Mouse (Mus musculus) heart, postnatal 14 days (tissue): ENCODE measurements around the gene Olfr1392. TPM values are rescaled to one million over a fixed set of nuclear protein-coding genes. Genes with fewer than 3 reads are reported as not detected.
"Not testable (repeated sequence)": the region's sequence is repeated elsewhere in the genome, so short reads cannot be mapped to it uniquely, and the experiment has no call there.

ENCODE experiments used
- DNase-seq, 2 experiments: peaks; one replicate each; pipeline ENCODE4 v3.0.0; 2021 to 2022
- intact Hi-C: fragments of 180-260 bp; cut with DNase I; formaldehyde crosslinking; loops from one replicate; pipeline ENCODE4 v1.15.1; 2025
- total RNA-seq, 2 experiments: library from RNA; stranded (reverse); gene quantifications; 2 replicates each; pipeline ENCODE4 v1.2.3; 2021

Gene Olfr1392
- total RNA-seq, 2 experiments from 2014 or later = not detected

DNA sequence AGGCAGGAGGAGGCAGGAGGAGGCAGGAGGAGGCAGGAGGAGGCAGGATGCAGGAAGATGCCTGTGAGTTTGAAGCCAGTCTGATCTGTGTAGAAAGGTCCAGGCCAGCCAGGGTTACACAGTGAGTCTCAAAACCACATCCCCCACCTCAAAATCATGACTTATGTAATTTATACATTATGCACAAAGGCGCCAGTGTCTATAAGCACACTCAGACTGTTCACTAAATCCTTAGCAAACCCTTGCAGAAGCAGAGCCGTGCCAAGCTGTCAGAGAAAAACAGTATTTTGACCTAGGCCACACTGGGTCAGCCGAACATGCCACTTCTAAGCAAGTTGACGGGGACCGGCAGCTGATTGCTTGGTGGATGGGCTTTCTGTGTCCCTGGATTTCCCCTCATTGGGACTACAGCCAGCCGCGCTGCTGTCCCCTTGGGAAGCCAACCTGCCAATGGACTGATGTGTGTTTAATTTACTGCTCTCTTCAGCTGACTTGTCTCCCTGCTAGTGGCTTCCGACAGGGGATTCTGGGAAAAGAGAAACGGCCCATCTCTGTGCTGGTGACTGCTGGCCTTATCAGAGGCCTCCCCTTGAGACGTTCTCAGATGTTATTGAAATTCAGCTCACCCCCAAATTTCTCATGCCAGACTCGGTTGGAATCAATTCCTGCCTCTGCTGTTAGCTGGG, 11.1 kb upstream of the Olfr1392 start:
- no peak for DNase-seq
- intact Hi-C loops = loop anchor here (5.0 kb wide), 1 partner anchor 402 kb away; the partner anchor contains the start of gene Irgm1

DNA sequence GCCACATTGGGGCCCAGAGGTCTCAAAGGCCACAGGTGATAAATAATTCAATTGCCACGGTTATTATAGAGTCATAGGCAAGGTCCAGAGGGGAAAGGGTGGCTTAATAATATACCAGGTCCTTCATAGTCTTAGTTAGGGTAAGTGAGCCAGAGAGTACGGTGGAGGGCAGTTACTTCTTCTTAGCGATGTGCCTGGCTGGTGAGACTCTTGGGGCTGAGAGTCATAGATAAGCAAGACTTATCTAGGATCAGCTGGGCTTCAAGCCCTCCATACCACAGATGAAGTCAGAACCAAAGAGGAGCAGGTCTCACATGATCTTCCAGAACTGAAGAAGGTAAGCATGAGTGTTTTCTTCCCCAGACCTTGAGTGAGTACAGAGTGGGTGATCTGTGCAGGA, 6.9 kb upstream of the Olfr1392 start, which contains the start of gene Olfr1393:
TSS of gene Olfr1393 (plus strand) at position 83 of the 400 bp plus-strand sequence.
- DNase-seq = no peak
- intact Hi-C loops = no loop called here

DNA sequence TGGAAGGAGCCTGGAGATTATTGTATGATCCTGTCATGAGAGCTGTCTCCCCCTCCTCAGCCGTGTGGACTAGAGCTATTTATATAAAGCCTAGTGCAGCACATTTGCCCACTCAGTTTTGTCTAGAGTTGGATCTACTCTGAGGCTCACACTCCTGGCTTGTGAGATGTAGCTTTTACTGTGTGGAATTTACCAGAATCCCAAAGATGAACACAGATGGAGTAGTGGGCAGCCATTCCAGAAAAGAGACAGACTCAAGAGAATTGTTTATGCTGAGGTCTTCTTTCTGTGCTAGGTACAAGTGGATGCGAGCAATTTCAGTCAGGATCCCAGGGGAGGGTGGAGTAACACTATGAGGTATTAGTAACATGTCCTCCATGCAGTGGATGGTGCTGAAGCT, 2.2 kb downstream of the Olfr1392 start:
- DNase-seq = no peak
- intact Hi-C loops = no loop called here

DNA sequence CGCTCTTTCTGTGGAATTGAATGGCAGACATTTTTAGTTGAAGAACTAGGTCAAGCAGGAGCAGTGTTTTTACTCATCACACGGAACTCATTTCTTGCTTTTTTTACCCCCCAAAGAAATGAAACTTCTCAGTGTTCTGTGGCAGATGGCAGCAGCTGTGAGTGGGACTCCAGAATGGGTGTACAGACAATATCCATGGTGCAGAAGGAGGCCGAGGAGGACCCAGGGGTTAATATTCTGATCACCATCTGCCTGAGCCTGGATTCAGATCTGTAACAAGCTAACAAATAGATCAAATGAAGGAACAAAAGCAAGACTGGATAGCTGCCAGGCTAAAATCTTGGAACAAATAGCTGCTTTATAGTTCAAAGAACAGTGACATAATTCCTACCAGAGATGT, 7.7 kb downstream of the Olfr1392 start:
- intact Hi-C loops = no loop called here
- no peak for DNase-seq

DNA sequence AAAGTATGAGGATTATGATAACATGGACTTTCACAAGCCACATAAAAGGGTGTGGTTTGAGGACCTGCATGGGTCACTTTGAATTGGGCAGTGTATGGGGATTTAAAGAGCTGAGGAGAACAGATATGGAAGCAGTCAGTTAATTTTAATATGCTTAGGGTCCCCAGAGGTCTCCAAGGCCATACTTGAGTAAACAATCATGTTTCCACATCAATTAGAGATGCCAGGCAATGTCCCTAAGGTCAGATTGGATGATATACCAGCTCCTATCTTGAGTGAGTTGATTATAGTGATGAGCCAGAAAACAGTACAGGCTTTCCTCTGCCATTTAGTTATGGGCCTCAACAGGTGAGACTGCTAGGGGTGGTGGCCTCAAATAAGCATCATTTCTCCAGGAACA, 19.4 kb downstream of the Olfr1392 start, which contains the start of gene Olfr10:
TSS of gene Olfr10 (plus strand) at position 301 of the 400 bp plus-strand sequence.
- intact Hi-C loops = no loop called here
- no peak for DNase-seq

DNA sequence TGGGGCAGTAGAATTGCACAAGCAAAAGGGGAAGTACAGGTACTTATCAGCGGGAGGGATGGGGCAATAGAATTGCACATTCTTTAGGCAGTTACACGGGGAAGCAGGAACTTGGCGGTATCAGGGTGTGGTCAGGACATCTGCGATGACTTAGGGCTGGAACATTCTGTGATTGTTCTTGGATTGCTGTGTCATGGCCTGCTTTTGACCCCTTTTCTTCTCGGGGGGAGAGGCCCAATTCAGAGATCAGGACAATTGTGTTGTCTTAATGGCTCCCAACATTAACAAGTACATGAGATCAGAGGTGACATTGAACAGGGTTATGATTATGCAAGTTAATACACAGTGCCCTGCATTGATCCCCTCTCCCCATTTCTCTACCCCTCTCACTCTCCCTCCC, 23.5 kb downstream of the Olfr1392 start:
- DNase-seq, intact Hi-C loops: not testable (repeated sequence)

DNA sequence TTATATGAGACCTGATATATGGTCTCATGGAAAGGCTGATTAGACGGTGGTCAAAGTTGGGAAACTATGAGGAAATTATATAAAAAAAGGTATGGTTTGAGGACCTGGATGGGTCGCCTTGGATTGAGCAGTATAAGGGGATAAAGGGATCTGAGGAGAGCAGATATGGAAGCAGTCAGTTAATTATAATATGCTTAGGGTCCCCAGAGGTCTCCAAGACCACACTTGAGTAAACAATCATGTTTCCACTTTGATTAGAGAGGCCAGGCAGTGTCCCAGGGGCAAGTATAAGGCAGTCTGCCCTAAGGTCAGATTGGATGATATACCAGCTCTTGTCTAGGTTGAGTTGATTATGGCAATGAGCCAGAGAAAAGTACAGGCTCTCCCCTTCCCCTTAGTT, 37.4 kb downstream of the Olfr1392 start, which contains the start of gene Olfr1391:
TSS of gene Olfr1391 (plus strand) at position 301 of the 400 bp plus-strand sequence.
- DNase-seq = no peak
- intact Hi-C loops = no loop called here

DNA sequence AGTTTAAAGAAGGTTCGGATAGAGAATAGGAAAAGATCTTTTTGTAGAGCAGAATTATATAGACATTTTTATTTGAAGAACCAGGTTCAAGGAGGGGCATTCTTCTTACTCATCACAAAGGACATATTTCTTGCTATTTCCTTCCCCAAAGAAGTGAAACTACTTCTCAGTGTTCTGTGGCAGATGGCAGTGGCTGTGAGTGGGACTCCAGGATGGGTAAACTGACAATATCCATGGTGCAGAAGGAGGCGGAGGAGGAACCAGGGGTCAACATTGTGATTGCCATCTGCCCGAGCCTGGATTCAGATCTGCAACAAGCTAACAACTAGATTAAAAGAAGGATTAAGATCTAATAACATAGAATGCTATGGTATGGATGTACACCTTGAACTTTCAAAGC, 41.6 kb downstream of the Olfr1392 start:
- intact Hi-C loops = no loop called here

DNA sequence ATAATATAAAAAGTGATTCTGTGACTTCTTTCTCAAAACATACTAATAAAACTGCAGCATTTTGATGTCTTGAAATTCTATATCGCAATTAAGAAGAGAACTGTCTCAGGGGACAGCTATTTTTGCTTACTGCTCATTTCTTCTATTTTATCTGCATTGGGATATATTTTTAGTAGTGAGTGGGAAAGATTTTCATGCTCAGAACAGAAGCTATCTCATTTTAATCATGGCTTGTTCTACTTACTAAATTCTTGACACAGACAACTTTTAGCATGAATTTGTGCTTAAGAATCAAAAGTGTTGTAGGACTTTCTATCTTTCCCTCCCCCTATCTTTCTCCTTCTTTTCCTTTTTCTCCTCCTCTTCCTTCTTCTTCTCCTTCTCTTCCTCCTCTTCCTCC, 44.6 kb downstream of the Olfr1392 start:
- intact Hi-C loops = no loop called here
- no peak for DNase-seq

More for the DNA sequence above, 41.6 kb downstream of the Olfr1392 start:
- no peak for DNase-seq

DNA sequence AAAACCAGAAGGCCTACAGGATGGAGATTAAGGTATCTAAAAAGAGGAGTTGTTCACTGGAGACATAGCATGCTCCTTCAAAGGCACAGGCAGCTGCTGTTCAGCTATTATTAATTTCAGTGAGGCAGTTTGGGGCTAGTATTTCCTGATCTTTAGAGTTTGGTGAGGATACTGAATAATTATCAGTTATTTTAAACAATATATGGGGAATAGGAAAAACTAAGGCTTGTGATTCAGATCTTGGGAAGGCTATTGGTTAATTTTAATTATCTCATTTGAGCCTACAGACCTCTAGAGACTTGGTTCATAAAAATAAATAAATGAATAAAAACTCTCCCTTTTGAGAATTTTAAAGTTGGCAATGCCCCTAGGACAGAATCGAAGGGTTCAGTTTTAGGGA, 49.8 kb downstream of the Olfr1392 start, which contains the start of gene Olfr1390:
TSS of gene Olfr1390 (plus strand) at position 301 of the 400 bp plus-strand sequence.
- intact Hi-C loops = no loop called here
- no peak for DNase-seq

DNA sequence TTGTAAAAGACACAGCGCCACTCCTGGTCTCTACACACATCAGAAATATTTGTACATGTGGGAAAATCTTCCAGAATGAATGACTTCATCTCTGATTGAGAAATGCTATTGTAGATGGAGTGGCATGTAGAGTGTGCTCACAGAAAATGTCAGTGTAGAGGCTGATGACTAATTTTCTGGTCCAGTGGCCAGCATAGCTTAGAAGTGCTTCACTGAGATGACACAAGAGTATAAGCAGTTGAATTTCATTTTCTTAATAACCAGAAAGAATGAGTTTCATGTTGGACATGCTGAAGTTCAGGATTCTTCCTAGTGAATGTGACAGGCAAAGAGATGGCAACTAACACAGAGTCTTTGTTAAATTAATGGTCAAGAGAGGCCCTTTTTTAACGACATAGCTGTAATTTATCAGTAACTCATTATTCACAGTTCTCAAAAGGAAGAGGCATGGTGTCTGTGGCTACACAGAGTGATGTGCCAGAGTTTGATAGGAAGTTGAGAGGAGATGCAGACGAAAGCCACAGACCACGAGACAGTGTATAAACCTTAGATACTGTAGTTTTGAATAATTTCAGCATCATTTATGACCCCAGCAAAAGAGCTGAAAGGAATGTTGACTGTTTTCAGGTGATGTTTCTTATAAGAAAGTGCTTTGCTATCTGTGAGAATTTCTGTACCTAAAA, 52.2 kb downstream of the Olfr1392 start:
- intact Hi-C loops = no loop called here
- no peak for DNase-seq

Other genes starting within 250 kb of the Olfr1392 start
- gene 9930111J21Rik2, start 234.0 kb upstream of the Olfr1392 start, total RNA-seq = 1 to 10 TPM; 5.2 to 6.6 TPM
- gene Tgtp2, start 221.1 kb upstream of the Olfr1392 start, total RNA-seq = under 1 TPM; 0.14 to 0.46 TPM
- gene Ifi47, start 208.7 kb upstream of the Olfr1392 start, total RNA-seq = 1 to 10 TPM; 2.4 to 3.4 TPM
- gene Olfr1396, start 170.4 kb upstream of the Olfr1392 start, total RNA-seq = 1 to 10 TPM; 1.2 to 1.4 TPM
- not detected for gene Olfr1395, start 143.0 kb upstream of the Olfr1392 start, total RNA-seq
- gene Olfr1394, start 130.9 kb upstream of the Olfr1392 start, total RNA-seq = not detected
- gene Btnl9, start 98.1 kb upstream of the Olfr1392 start, total RNA-seq = 10 to 100 TPM; 48.3 to 52.4 TPM
- 10 to 100 TPM; 26.3 to 27.0 TPM for gene Zfp62, start 82.0 kb upstream of the Olfr1392 start, total RNA-seq
- gene Mgat1, start 41.1 kb upstream of the Olfr1392 start, total RNA-seq = 10 to 100 TPM; 59.3 to 68.4 TPM
- gene Olfr1393, start 7.0 kb upstream of the Olfr1392 start, total RNA-seq = under 1 TPM; 0.32 to 0.48 TPM
- not detected for gene Olfr10, start 19.5 kb downstream of the Olfr1392 start, total RNA-seq
- not detected for gene Olfr1391, start 37.5 kb downstream of the Olfr1392 start, total RNA-seq
- gene Olfr1390, start 49.9 kb downstream of the Olfr1392 start, total RNA-seq = not detected
- not detected for gene Olfr1389, start 137.8 kb downstream of the Olfr1392 start, total RNA-seq
- gene Olfr1388, start 151.3 kb downstream of the Olfr1392 start, total RNA-seq = under 1 TPM in 1 of 2 experiments, not detected in 1; 0.07 TPM
- gene Olfr1387, start 170.1 kb downstream of the Olfr1392 start, total RNA-seq = under 1 TPM in 1 of 2 experiments, not detected in 1; 0.05 TPM
- gene Olfr1386, start 179.8 kb downstream of the Olfr1392 start, total RNA-seq = not detected
- gene Olfr1385, start 203.8 kb downstream of the Olfr1392 start, total RNA-seq = not detected
- gene Olfr1384, start 221.4 kb downstream of the Olfr1392 start, total RNA-seq = under 1 TPM; 0.22 to 0.26 TPM
- under 1 TPM; 0.41 to 0.63 TPM for gene Olfr1383, start 234.4 kb downstream of the Olfr1392 start, total RNA-seq
- not detected for gene Olfr1382, start 243.0 kb downstream of the Olfr1392 start, total RNA-seq